Mouse (Mus musculus): ENCODE results near the gene Mcf2l. TPM values are rescaled to one million over a fixed set of nuclear protein-coding genes. Genes with fewer than 3 reads are reported as not detected.
A peak's percentile ranks its signal among the peaks of the same experiment; 100 is the strongest.

The Mcf2l gene
- total RNA-seq, 2 experiments from 2014 or later: 215 to 241 TPM

- DNase-seq (ENCODE audit: extremely low spot score in 1 of 2, low spot score in 1 of 2): peak in 1 of 2 experiments; percentile 33
Observed at GRCm38 (mm10) chr8:12985259-12985658, 111.7 kb downstream of the Mcf2l start.

GRCm38 (mm10) chr8:12987571-12987970 is 114.0 kb downstream of the Mcf2l start:
- DNase-seq (ENCODE audit: extremely low spot score in 1 of 2, low spot score in 1 of 2): peak; percentile 40 to 59

- no peak for DNase-seq (ENCODE audit: extremely low spot score in 1 of 2, low spot score in 1 of 2)
Observed at GRCm38 (mm10) chr8:12988722-12989430, 115.3 kb downstream of the Mcf2l start.

- DNase-seq (ENCODE audit: extremely low spot score in 1 of 2, low spot score in 1 of 2): no peak
Observed at GRCm38 (mm10) chr8:12991411-12991810, 117.8 kb downstream of the Mcf2l start.

- DNase-seq (ENCODE audit: extremely low spot score in 1 of 2, low spot score in 1 of 2): no peak
Observed at GRCm38 (mm10) chr8:12994468-12994867, 120.9 kb downstream of the Mcf2l start.

GRCm38 (mm10) chr8:12995481-12995880 is 121.9 kb downstream of the Mcf2l start:
- no peak for DNase-seq (ENCODE audit: extremely low spot score in 1 of 2, low spot score in 1 of 2)

- DNase-seq (ENCODE audit: extremely low spot score in 1 of 2, low spot score in 1 of 2): no peak
Observed at GRCm38 (mm10) chr8:12996831-12997275, 123.2 kb downstream of the Mcf2l start.

- no peak for DNase-seq (ENCODE audit: extremely low spot score in 1 of 2, low spot score in 1 of 2)
Observed at GRCm38 (mm10) chr8:12998331-12998730, 124.7 kb downstream of the Mcf2l start.

- DNase-seq (ENCODE audit: extremely low spot score in 1 of 2, low spot score in 1 of 2): no peak
Observed at GRCm38 (mm10) chr8:12999793-13000192, 126.2 kb downstream of the Mcf2l start.

GRCm38 (mm10) chr8:13007458-13007857 is 133.9 kb downstream of the Mcf2l start:
- no peak for DNase-seq (ENCODE audit: extremely low spot score in 1 of 2, low spot score in 1 of 2)

- DNase-seq (ENCODE audit: extremely low spot score in 1 of 2, low spot score in 1 of 2): no peak
Observed at GRCm38 (mm10) chr8:13010313-13010712, 136.7 kb downstream of the Mcf2l start.

GRCm38 (mm10) chr8:13019560-13019959 is 146.0 kb downstream of the Mcf2l start:
- DNase-seq (ENCODE audit: extremely low spot score in 1 of 2, low spot score in 1 of 2): no peak

- no peak for DNase-seq (ENCODE audit: extremely low spot score in 1 of 2, low spot score in 1 of 2)
Observed at GRCm38 (mm10) chr8:13021830-13022229, 148.2 kb downstream of the Mcf2l start.

GRCm38 (mm10) chr8:13025487-13026224 is 152.1 kb downstream of the Mcf2l start, which contains the start of gene F7:
TSS of gene F7 (plus strand) at chr8:13026034.
- no peak for DNase-seq (ENCODE audit: extremely low spot score in 1 of 2, low spot score in 1 of 2)

GRCm38 (mm10) chr8:13027615-13028014 is 154.0 kb downstream of the Mcf2l start:
- DNase-seq (ENCODE audit: extremely low spot score in 1 of 2, low spot score in 1 of 2): no peak

GRCm38 (mm10) chr8:13028482-13028881 is 154.9 kb downstream of the Mcf2l start:
- no peak for DNase-seq (ENCODE audit: extremely low spot score in 1 of 2, low spot score in 1 of 2)

GRCm38 (mm10) chr8:13036346-13036812 is 162.8 kb downstream of the Mcf2l start:
- peak; percentile 24 to 38 for DNase-seq (ENCODE audit: extremely low spot score in 1 of 2, low spot score in 1 of 2)

- no peak for DNase-seq (ENCODE audit: extremely low spot score in 1 of 2, low spot score in 1 of 2)
Observed at GRCm38 (mm10) chr8:13037015-13037414, 163.4 kb downstream of the Mcf2l start, which contains the start of gene F10. TSS of gene F10 (plus strand) at chr8:13037308.

- no peak for DNase-seq (ENCODE audit: extremely low spot score in 1 of 2, low spot score in 1 of 2)
Observed at GRCm38 (mm10) chr8:13037569-13037968, 164.0 kb downstream of the Mcf2l start.

GRCm38 (mm10) chr8:13039054-13039453 is 165.4 kb downstream of the Mcf2l start:
- no peak for DNase-seq (ENCODE audit: extremely low spot score in 1 of 2, low spot score in 1 of 2)

- DNase-seq (ENCODE audit: extremely low spot score in 1 of 2, low spot score in 1 of 2): no peak
Observed at GRCm38 (mm10) chr8:13041459-13041858, 167.9 kb downstream of the Mcf2l start.

Measured in layer of hippocampus, postnatal 25 days (tissue).